Mouse (Mus musculus) ovary, adult 18-20 months (tissue): ENCODE results near the gene Gpn2.

Experiments
- DNase-seq: peaks from one replicate; pipeline ENCODE4 v3.0.0; 2022; ENCODE audit warnings: low spot score, mixed read lengths

The Gpn2 gene

DNA sequence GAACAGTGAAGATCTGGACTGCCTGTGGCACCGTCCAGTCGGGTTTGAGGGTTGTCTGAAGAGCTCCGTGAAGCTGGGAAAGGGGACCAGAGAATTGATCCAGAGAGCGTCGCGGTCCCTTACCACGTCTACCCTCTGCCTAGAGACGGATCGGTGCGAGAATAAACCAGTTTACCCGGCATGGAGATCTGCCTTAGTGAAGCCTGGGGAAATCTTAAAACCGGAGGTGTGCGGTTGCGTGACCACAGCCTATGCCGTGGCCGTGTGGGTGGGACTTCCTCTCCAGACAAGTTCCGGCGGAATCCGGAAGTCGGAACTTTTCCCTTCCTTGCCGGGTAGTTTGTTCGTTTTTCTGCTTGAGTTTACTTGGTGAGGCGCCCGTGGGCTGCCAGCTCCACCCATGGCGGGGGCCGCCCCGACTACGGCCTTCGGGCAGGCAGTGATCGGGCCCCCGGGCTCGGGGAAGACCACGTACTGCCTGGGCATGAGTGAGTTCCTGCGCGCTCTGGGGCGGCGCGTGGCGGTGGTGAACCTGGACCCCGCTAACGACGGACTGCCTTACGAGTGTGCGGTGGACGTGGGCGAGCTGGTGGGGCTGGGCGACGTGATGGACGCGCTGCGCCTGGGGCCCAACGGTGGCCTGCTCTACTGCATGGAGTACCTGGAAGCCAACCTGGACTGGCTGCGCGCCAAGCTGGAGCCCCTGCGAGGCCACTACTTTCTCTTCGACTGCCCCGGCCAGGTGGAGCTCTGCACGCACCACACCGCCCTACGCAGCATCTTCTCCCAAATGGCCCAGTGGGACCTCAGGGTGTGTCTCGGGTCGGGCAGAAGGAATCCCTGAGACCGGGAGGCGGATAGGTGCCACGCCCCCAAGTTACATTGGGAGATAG lies at the start of gene Gpn2:
Gene Gpn2 (plus strand): TSS at position 304 of the 893 bp plus-strand sequence.
- DNase-seq: peak; percentile 66

DNA sequence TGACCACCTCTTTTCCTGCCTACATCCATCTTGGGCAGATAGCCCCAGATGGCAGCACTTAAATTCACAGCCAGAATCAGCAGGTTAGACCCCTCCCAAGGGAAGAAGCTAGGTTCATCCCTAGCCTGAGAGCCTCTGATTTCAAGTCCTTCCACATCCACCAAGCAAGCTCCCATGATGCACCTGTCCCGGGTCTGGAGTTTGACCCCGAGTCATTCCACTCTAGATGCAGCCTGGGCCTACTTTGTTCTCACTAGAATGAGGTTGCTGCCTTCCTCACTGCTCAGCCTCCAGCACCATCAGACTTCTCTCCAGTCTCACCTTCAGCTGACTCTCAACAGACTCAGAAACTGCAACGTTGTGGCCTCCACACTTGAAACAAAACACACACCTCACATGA lies 48.1 kb upstream of the Gpn2 start:
- no peak for DNase-seq

DNA sequence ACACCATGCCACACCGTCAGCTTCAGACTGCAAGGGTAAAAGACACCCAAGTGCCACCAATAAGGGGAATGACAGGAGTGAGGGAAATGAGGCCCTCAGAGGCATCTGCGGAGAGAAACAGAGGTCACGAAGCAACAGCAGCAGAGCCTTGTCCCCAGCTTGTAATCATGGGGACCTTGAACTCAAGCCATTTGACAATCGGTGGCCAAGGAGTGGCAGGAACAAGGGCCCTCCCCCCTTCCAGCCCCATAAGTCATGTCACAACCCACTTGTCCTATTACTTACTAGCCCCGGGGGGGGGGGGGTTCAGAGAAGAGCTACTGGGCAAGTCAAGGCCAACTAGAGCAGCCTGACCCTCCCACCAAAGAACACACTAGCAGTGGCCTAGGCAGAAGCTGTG lies 47.5 kb upstream of the Gpn2 start:
- no peak for DNase-seq

DNA sequence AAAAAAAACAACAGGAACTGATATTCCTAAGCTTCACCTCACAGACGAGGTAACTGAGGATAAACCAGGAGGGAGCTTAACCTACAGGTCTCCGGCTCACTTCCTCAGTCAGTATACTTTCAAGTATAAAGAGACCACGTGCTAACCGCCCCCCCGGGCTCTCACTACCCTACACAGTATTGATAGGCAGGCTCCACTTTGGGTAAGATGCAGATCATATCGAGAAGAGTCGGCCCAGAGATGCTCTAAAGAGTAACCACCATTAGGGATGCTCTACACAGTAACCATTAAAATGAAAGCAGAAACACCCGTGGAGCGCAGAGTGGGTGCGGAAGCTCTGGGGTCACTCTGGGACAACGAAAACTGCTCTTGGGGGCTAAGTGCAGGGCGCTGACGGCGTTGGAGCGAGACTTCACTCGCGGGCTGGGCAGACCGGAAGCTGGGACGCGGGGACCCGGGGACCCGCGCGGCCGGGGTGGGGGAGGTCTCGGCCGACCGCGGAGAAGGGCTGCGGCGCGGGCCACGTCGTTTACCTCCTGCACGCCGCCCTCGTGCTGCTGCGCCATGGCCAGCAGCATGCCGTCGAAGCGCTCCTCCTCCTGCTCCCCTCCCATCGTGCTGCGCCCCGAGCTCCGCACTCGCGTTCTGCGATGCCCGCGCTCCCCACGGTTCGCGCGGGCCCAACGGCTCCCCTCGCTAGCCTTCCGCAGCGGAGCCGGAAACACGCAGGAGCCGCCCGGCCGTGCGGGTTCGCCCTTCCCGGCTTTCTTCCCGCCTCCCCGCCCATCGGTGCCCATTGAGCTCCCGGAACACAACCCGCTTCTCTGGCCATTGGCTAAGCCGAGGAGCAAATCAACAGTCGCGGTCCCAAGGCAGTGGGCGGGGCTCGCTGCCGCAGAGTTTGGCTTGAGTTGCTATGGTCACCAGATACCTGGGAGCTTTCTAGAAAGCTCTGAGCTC lies 38.6 kb upstream of the Gpn2 start, which contains the start of gene Nudc:
Gene Nudc (minus strand): TSS at position 725 of the 960 bp plus-strand sequence.
- peak; percentile 93 for DNase-seq

GRCm38 (mm10) chr4:133552029-133552428 lies 32.1 kb upstream of the Gpn2 start:
- DNase-seq: no peak

- peak; percentile 75 for DNase-seq
These were observed 31.3 kb upstream of the Gpn2 start, which contains the start of gene Nr0b2 for GRCm38 (mm10) chr4:133552768-133553447. Gene Nr0b2, plus strand, starts transcription at chr4:133553376.

- peak; percentile 16 for DNase-seq
These were observed 30.5 kb upstream of the Gpn2 start for GRCm38 (mm10) chr4:133553448-133554330.

DNA sequence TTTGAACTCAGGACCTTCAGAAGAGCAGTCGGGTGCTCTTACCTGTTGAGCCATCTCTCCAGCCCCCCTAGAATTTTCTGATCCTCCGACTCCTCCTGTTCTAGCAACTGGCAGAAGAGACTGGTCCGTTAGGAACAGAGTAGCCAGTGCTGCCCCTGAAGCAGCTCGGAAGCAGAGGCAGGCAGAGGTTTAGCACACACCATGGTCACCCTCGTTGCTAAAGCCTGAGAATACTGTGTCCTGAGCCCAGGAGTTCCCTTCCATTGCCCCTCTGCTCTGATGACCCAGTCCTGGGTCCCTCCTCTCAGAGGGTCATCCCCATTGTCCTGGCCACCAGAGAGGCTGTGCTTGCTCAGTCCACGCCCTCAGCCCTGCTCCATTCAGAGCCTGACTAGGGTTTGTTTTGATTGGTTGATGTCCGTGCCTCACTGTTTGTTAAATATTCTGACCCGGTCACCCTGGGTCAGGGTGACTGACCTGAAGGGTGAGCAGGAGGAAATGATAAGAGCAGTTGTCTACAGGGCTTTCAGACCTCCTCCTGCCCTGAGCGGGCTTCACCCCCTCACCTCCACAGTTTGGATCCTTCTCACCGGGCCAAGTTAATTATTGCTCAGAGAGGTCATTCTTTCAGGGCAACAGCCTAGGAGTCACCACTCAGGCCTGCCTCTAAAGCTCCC lies 27.0 kb upstream of the Gpn2 start:
- no peak for DNase-seq

- no peak for DNase-seq
These were observed 24.3 kb upstream of the Gpn2 start for GRCm38 (mm10) chr4:133559846-133560245.

GRCm38 (mm10) chr4:133561622-133562021 lies 22.5 kb upstream of the Gpn2 start:
- DNase-seq: no peak

- peak; percentile 77 for DNase-seq
These were observed 21.0 kb upstream of the Gpn2 start for GRCm38 (mm10) chr4:133563123-133563571.

GRCm38 (mm10) chr4:133567251-133567650 lies 16.9 kb upstream of the Gpn2 start:
- no peak for DNase-seq

GRCm38 (mm10) chr4:133569291-133570065 lies 14.7 kb upstream of the Gpn2 start:
- DNase-seq: no peak

DNA sequence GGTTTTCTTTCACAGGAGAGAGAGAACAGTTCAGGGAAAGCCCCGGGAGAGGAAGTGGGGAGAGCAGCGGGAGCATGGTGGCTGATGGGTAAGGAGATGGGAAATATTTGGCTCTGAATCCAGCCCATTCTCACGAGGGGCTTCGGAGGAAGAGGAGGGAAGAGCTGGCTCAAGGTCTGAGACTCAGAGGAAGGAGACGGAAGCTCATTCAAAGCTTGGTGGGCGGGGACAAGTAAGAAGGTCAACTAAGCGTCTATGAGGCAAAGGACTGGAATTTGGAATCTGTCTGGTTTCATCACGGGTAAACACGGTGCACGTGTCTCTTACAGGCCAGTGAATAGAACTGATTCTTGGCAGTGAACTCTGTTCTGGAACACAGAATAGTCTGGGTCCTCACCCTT lies 14.1 kb upstream of the Gpn2 start:
- peak; percentile 44 for DNase-seq

DNA sequence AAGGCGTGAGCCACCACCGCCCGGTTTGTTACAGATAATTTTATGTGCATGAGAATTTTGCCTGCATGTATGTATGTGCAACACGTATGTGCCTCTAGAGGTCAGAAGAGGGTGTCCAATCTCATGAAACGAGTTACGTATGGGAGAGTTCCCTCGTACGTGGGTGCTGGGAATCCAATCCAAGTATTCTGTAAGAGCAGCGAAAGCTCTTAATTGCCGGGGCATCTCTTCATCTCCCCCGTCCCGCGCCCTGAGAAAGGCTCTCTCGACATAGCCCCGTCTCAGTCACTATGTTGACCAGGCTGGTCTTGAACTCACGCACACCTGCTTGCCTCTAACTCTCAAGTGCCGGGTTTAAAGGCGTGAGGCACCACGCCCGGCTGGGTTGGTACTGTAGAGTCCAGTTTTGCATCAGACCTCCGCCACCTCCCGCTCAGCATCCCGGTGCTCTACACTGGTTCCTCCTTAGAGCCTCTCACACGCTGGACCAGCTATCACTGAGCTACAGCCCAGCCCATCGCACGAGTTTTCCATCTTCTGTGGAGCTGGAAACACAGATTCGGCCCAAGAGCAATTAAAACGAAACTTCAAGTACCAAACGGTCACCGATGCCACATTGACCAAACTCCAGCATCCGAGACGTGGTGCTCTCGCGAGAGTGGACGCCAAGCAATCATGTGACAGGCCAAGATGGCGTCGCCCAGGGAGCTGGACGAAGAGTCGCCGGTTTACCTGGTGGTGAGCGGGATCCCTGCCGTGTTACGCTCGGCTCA lies 9.9 kb upstream of the Gpn2 start, which contains the start of gene Gpatch3:
Gene Gpatch3 (plus strand): TSS at position 676 of the 773 bp plus-strand sequence.
- peak; percentile 85 for DNase-seq

DNA sequence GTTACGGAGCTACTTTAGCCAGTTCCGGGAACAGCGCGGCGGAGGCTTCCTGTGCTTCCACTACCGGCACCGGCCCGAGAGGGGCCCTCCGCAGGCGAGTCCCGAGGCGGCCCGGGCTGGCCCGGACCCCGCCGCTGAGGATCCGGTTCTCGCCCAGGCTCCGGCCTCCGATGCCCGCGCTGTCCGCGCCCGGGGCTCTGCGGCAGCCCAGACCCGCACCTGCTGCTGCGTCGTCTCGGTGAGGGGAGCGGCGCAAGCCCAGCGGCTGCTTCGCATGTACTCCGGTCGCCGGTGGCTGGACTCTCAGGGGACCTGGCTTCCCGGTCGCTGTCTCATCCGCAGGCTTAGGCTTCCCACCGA lies 9.3 kb upstream of the Gpn2 start:
- DNase-seq: no peak

- DNase-seq: no peak
These were observed 6.2 kb upstream of the Gpn2 start for GRCm38 (mm10) chr4:133577983-133578382.

- no peak for DNase-seq
These were observed 488 bp upstream of the Gpn2 start for GRCm38 (mm10) chr4:133583690-133584058.

- DNase-seq: no peak
These were observed 8.4 kb downstream of the Gpn2 start for GRCm38 (mm10) chr4:133592570-133592969.
